Mouse (Mus musculus): ENCODE measurements at regions not wholly inside any gene's neighbourhood (a gene's known extent, or its start where the extent isn't known, plus 50 kb on each side); places are given as distances from the start of the nearest gene placed in this dataset.

- TF ChIP-seq CTCF (IDR thresholded peaks at IDR 0.05; ENCODE audit: low read depth) (no peak), EP300 (optimal IDR thresholded peaks at IDR 0.05) (no peak)
These were observed 88.5 kb upstream of the Mitf start for GRCm38 (mm10) chr6:97718184-97718910.
